Mouse (Mus musculus): Measurements from ENCODE around the gene Acaca. TPM values are rescaled to one million over a fixed set of nuclear protein-coding genes. Genes with fewer than 3 reads are reported as not detected.

Acaca gene
- polyA plus RNA-seq, 1 experiment = 43.7 TPM

DNA sequence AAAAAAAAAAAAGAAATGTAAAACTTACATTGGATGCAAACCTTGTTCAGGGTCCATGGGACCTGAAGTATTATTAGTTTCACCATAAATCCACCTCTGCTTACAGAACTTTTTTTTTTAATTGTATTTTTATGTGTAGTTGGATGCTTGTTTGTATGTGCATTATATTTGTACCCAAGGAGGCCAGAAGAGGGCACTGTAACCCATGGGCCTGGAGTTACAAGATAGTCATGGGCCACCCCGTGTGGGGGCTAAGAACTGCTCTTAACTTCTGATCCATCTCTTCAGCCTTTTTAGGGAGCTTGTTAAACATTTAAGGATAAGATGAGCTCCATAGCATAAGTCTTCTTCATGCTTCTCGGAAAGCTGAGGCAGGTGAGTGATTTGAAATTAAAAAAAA, 21.4 kb downstream of the Acaca start:
- no peak for TF ChIP-seq POLR2A (IDR thresholded peaks at IDR 0.05; ENCODE audit: borderline replicate concordance, extremely low read depth, insufficient read depth, insufficient read length, poor library complexity, severe bottlenecking)
- peak; percentile 20; the same call in 1 of the 2 replicates for TF ChIP-seq CTCF (IDR thresholded peaks at IDR 0.05; ENCODE audit: borderline replicate concordance, extremely low read depth, insufficient read depth, insufficient read length)
- DNase-seq (ENCODE audit: low read depth) = no peak

DNA sequence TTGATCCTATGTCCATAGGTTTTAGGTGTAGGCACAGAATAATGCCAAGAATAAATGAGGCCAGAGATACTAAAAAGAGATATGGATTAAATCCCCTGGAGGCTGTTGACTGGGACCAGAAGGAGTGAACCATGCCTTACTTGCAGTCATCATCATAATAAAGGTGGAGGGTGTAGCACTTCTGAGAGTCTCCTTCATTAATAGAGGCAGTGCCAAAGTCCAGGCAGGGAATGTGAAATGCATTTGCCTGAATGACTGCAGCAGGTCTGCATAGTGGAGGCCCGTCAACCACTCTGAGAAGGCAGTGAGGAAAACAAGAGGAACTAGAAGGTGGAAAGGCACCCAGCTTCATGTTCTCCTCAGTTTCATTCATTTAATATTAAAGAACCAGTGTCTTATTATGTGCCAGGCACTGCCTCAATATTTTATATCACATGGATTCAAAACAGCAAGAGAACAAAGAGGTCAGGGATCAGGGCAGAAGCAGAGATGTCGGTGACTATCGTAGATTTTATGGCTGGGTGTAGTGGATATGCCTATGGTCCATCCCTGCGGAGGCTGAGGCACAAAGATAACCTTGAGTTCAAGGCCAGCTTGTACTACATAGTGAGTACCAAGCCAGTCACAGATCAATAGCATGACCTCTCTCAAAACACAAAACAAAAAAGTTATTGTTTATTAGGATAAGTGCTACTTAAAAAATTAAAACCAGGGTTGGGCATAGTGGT, 27.2 kb downstream of the Acaca start:
- no peak for DNase-seq (ENCODE audit: low read depth)
- TF ChIP-seq CTCF (IDR thresholded peaks at IDR 0.05; ENCODE audit: borderline replicate concordance, extremely low read depth, insufficient read depth, insufficient read length) (no peak), POLR2A (IDR thresholded peaks at IDR 0.05; ENCODE audit: borderline replicate concordance, extremely low read depth, insufficient read depth, insufficient read length, poor library complexity, severe bottlenecking) (no peak)

DNA sequence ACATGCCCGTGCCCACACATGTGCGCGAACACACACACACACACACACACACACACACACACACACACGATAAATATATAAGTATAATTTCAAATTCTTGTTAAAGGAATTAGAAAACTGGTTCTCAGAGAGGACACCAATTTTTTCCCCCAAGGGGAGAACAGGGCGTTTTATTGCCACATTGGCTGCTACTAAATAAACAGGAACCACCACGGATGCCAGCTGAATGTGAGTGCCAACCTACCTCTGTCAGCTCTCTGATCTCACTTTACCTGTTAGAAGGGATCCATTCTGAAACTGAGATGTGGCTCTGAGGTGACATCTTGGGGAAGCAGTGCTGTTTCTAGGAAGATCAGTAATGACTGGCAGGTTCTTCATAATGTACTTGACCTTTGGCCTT, 34.7 kb downstream of the Acaca start:
- no peak for TF ChIP-seq CTCF (IDR thresholded peaks at IDR 0.05; ENCODE audit: borderline replicate concordance, extremely low read depth, insufficient read depth, insufficient read length)
- TF ChIP-seq POLR2A (IDR thresholded peaks at IDR 0.05; ENCODE audit: borderline replicate concordance, extremely low read depth, insufficient read depth, insufficient read length, poor library complexity, severe bottlenecking) = no peak
- DNase-seq (ENCODE audit: low read depth) = no peak

DNA sequence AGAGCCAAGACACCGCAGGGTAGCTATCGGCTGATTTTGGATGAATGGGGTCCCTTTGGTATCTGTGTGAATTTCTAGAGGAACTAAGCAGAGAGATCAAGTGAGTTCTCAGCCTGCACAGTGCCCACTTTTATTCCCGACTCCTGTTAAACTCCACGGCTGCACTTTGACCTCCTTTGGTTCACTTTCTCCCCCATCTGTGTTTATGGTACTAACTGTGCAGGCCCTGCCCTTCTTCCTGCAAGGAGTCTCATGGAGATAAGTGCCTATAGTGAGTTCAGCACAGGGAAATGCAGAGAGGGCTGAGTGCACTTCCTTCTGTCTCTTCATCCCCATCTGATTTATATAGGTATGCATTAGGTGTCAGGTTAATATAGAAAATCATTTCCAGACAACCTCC, 35.1 kb downstream of the Acaca start:
- TF ChIP-seq POLR2A (IDR thresholded peaks at IDR 0.05; ENCODE audit: borderline replicate concordance, extremely low read depth, insufficient read depth, insufficient read length, poor library complexity, severe bottlenecking) (no peak), CTCF (IDR thresholded peaks at IDR 0.05; ENCODE audit: borderline replicate concordance, extremely low read depth, insufficient read depth, insufficient read length) (no peak)
- no peak for DNase-seq (ENCODE audit: low read depth)

DNA sequence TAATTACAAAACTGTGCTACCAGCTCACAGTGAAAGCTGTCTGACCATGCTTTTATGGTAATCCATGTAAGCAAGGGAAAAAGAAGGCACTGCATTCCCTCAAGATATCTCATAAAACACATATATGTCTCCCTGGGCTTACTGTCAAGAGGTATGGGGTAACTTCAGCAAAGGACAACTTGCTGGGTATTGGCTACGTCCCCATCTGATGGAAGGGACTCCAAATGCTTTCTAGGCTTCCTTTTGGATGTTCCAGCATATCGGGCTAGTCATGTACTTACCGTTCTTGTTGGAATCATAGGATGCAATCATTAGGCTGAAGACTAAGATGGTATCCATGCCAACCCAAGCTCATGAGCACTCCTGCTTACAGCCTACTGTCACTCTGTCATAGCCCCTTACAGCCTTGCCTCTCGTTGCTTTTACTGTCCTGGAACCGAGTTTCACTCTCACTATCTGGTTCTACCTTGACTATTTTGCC, 37.6 kb downstream of the Acaca start, which contains the start of gene Gm11437:
Gene Gm11437, minus strand, starts transcription at position 431 of the 481 bp plus-strand sequence.
- no peak for TF ChIP-seq CTCF (IDR thresholded peaks at IDR 0.05; ENCODE audit: borderline replicate concordance, extremely low read depth, insufficient read depth, insufficient read length)
- TF ChIP-seq POLR2A (IDR thresholded peaks at IDR 0.05; ENCODE audit: borderline replicate concordance, extremely low read depth, insufficient read depth, insufficient read length, poor library complexity, severe bottlenecking) = no peak
- no peak for DNase-seq (ENCODE audit: low read depth)

DNA sequence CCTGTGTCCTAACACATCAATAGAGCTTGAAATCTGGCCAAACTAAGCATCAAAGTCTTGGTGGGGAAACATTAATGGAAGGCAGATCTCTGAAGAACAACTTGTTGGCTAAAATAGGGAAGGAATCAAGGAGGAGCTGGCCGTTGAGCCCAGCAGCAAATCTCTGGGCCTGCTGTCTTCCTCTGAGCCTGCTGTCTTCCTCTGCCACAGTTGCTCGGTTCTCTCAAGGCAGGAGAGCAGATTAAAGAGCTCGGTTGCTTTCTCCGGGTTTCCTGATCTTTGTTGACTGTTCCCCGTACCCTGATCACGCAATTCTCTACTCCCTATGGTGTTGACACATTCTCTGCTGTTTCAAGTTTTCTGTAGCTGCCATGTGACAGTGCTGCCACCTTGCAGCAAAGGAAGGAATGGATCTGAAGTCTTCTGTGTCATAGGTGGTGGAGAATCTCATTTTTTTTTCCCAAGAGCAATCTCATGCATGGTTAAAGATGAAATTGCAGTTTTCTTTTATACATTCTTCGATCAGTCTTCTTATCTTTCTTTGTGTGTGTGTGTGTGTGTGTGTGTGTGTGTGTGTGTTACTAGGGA, 39.3 kb downstream of the Acaca start:
- peak; percentile 68 for DNase-seq (ENCODE audit: low read depth)
- TF ChIP-seq CTCF (IDR thresholded peaks at IDR 0.05; ENCODE audit: borderline replicate concordance, extremely low read depth, insufficient read depth, insufficient read length) (peak; percentile 61; the same call in 1 of the 2 replicates), POLR2A (IDR thresholded peaks at IDR 0.05; ENCODE audit: borderline replicate concordance, extremely low read depth, insufficient read depth, insufficient read length, poor library complexity, severe bottlenecking) (no peak)

DNA sequence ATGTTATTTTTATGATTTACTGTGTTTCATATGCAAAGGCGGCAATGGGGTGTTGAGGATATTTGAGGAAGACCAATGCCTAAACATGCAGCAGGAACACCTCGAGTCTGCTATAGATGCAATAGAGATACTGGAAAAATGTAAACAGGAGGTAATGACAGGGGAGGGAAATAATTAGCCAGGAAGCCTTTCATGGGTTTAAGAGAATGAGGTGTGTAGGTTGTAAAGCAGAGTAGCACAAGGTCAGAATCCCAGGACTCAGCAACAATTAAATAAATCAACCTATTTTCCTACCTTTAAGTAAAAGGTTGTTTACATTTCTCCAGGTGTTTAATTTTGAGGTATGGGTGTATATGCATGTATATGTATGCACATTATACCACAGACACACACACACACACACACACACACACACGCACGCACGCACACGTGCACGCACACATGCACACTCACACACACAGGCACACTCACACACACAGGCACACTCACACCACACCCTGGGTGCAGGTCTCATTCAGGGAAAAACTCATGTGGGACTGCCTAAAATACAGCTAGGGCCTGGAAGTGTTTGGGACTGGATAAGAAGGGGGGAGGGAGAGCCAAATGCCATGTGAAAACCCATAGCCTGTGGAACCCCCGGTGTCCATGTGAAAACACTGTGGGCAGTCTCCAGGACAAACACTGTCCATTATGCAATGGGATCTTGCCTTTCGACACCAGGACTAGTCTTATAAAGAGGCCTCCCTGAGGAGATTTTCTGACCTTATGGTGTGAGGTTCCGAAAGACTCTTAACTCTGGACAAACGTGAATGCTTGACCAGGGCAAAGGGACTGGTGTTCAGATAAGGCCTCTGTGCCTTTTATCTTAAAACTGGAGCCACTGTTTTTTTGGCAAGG, 43.3 kb downstream of the Acaca start:
- no peak for DNase-seq (ENCODE audit: low read depth)
- TF ChIP-seq CTCF (IDR thresholded peaks at IDR 0.05; ENCODE audit: borderline replicate concordance, extremely low read depth, insufficient read depth, insufficient read length) = no peak
- no peak for TF ChIP-seq POLR2A (IDR thresholded peaks at IDR 0.05; ENCODE audit: borderline replicate concordance, extremely low read depth, insufficient read depth, insufficient read length, poor library complexity, severe bottlenecking)

DNA sequence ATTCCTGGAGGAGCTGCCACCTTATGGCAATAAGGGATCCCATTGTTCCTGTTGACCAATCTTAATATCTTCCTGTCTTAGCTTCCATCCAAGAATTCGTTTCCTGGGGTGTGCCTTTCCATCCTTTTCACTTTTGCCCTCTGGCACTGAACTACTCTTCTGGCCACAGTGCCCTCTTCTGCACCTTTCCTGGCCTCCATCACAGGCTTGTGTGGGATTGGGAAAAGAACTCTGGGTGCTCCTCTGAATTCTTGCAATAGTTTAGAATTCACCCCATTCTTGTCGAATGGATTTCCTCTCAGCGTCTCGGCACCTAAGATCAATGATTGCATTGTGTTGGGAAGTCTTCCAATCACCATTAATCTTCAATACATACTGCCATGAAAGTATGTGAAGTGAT, 49.1 kb downstream of the Acaca start:
- DNase-seq (ENCODE audit: low read depth) = no peak
- TF ChIP-seq CTCF (IDR thresholded peaks at IDR 0.05; ENCODE audit: borderline replicate concordance, extremely low read depth, insufficient read depth, insufficient read length) = no peak
- no peak for TF ChIP-seq POLR2A (IDR thresholded peaks at IDR 0.05; ENCODE audit: borderline replicate concordance, extremely low read depth, insufficient read depth, insufficient read length, poor library complexity, severe bottlenecking)

DNA sequence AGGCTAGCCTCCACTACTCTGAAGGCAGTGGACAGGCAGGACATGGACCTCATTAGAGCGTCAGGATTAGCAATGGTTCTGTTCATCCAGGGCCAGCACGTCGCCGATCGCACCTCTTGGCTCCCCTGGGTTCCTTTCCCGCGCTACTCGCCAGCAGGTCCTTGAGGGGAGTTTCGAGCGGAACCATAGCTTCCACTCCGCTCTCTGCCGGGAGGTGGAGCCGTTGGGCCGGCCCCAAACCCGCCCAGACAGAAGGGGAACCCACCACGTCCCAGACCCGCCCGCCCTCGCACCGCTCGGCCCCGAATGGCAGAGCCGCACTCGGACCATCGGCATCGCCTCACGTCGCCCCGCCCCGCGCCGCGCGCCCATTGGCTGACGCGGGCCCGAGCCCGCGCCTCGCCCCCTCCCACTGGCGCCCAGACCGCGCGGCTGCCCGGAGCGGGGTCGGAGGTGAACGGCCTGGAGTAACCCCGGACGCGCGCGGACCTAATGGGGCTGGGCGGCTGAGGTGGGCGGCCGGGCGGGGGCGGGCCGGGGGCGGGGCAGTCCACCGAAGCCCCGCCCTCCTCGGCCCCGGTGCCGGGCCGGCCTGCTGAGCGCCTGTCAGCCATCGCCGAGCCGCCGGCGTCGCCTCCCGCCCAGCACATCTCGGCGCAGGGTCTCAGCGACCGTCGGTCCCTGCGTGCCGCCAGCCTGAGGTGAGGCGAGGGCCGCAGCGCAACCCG, 49.9 kb downstream of the Acaca start:
- TF ChIP-seq POLR2A (IDR thresholded peaks at IDR 0.05; ENCODE audit: borderline replicate concordance, extremely low read depth, insufficient read depth, insufficient read length, poor library complexity, severe bottlenecking) = peak; percentile 66; the same call in 1 of the 2 replicates
- TF ChIP-seq CTCF (IDR thresholded peaks at IDR 0.05; ENCODE audit: borderline replicate concordance, extremely low read depth, insufficient read depth, insufficient read length) = peak; percentile 60; the same call in 1 of the 2 replicates
- peak; percentile 96 for DNase-seq (ENCODE audit: low read depth)

DNA sequence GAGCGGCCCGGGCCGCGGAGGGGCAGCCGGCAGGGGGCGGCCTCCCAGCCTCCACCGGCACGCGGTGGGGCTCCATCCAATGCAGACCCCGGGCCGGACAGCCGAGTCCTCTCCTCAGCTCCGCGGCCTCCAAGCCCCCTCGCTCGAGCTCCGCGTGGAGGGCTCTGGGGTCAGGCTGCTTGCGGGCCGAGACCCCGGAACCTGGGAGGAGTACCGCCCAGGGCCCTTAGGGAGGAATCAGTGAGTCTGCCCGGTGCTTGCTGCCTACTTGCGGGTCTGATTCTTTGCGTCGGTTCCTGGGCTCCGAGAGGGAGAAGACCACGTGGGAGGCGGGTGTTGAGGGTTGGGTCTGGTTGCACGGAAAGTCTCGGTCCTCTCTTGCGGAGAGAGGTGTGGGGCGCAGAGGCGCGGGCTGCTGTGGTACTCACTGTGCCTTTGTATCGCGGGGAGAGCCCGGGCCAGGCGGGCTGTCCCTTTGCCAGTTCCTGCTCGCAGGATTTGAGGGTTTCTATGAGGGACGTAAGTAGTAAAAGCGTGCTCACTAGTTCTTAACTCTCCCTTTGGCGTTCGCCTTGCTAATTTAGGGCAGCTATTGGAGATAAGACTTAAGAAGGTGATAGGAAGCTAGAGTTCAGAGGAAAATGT, 50.6 kb downstream of the Acaca start:
- TF ChIP-seq POLR2A (IDR thresholded peaks at IDR 0.05; ENCODE audit: borderline replicate concordance, extremely low read depth, insufficient read depth, insufficient read length, poor library complexity, severe bottlenecking) (no peak; the same call in 1 of the 2 replicates), CTCF (IDR thresholded peaks at IDR 0.05; ENCODE audit: borderline replicate concordance, extremely low read depth, insufficient read depth, insufficient read length) (peak; percentile 38; the same call in 1 of the 2 replicates)
- peak; percentile 88 for DNase-seq (ENCODE audit: low read depth)

Measured in brain, embryonic 14.5 days (tissue).